Mouse (Mus musculus): ENCODE measurements around the gene Sptbn4.

DNA sequence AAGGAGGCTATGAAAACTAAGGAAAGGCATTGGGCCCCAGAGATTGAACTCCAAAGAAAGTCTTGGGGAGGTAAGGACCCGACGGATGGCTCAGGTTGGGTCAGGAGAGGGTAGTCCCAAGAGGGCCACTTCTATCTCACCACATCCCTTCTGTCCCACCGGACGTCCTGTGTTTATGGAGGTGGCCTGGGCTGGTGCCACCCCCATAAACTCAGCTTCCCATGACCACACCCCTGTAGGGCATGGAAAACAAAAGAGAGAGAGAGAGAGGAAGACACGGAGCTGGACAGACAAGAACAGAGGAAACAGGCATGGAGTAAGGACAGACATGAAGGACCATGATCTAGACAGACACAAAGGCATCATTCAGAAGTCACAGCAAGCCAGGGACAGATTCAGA, 46.0 kb upstream of the Sptbn4 start:
- TF ChIP-seq CTCF (IDR thresholded peaks at IDR 0.05; ENCODE audit: control insufficient read depth, insufficient read depth, insufficient read length), result no peak
- no peak for TF ChIP-seq MAX (IDR thresholded peaks at IDR 0.05)
- TF ChIP-seq USF1 (IDR thresholded peaks at IDR 0.05; ENCODE audit: low read depth), result no peak
- TF ChIP-seq MYOG (IDR thresholded peaks at IDR 0.05; ENCODE audit: control insufficient read depth, extremely low read depth, insufficient read length), result no peak
- TF ChIP-seq MYOD1 (IDR thresholded peaks at IDR 0.05; ENCODE audit: control insufficient read depth, insufficient read length, low read depth), result no peak
- TF ChIP-seq FOSL1 (IDR thresholded peaks at IDR 0.05; ENCODE audit: insufficient read depth, low read length, poor library complexity, severe bottlenecking), result no peak
- no peak for TF ChIP-seq CEBPB (IDR thresholded peaks at IDR 0.05; ENCODE audit: low read depth)

All from C2C12 (cell line).